Mouse (Mus musculus): Measurements from ENCODE around the gene Tmem248. TPM values are rescaled to one million over a fixed set of nuclear protein-coding genes. Genes with fewer than 3 reads are reported as not detected.

Tmem248 gene
- polyA plus RNA-seq, 1 experiment from 2014 or later = 45.4 TPM

Other genes with a start within 250 kb of the Tmem248 start
- gene Gusb, start 214.0 kb upstream of the Tmem248 start, polyA plus RNA-seq (2016; fragmentation: Nextera tagmentation; extraction: Ambion mirVana) = 44.8 and 49.1 TPM in 2 replicates
- 39.1 and 41.1 TPM in 2 replicates for gene Asl, start 187.8 kb upstream of the Tmem248 start, polyA plus RNA-seq (2016; fragmentation: Nextera tagmentation; extraction: Ambion mirVana)
- gene Crcp, start 187.8 kb upstream of the Tmem248 start, polyA plus RNA-seq (2016; fragmentation: Nextera tagmentation; extraction: Ambion mirVana) = 33.9 and 34.7 TPM in 2 replicates
- gene Tpst1, start 143.8 kb upstream of the Tmem248 start, polyA plus RNA-seq (2016; fragmentation: Nextera tagmentation; extraction: Ambion mirVana) = 37.1 and 37.2 TPM in 2 replicates
- gene Kctd7, start 72.2 kb upstream of the Tmem248 start, polyA plus RNA-seq (2016; fragmentation: Nextera tagmentation; extraction: Ambion mirVana) = 7.8 and 8.0 TPM in 2 replicates
- gene Rabgef1, start 45.3 kb upstream of the Tmem248 start, polyA plus RNA-seq (2016; fragmentation: Nextera tagmentation; extraction: Ambion mirVana) = 31.9 and 34.5 TPM in 2 replicates
- gene Sbds, start 38.4 kb downstream of the Tmem248 start, polyA plus RNA-seq (2016; fragmentation: Nextera tagmentation; extraction: Ambion mirVana) = 64.5 and 68.1 TPM in 2 replicates
- 21.2 and 21.6 TPM in 2 replicates for gene Tyw1, start 38.5 kb downstream of the Tmem248 start, polyA plus RNA-seq (2016; fragmentation: Nextera tagmentation; extraction: Ambion mirVana)
- 0.10 TPM in 1 of 2 replicates, not detected in the other for gene Caln1, start 152.4 kb downstream of the Tmem248 start, polyA plus RNA-seq (2016; fragmentation: Nextera tagmentation; extraction: Ambion mirVana)
- gene A330070K13Rik, start 167.6 kb downstream of the Tmem248 start, polyA plus RNA-seq (2016; fragmentation: Nextera tagmentation; extraction: Ambion mirVana) = not detected in 2 replicates